Mouse (Mus musculus) MEL (cell line): ENCODE results near the gene Vmn2r88.

Source experiments
- CTCF ChIP-seq, 3 experiments: IDR thresholded peaks in 2 of 3; conservative IDR thresholded peaks in 1 of 3; 2 replicates each; pipeline ENCODE4 v1.5.1; 2011 to 2012; ENCODE audit warnings: low read length in 3 of 3, low read depth in 2 of 3, mild to moderate bottlenecking in 2 of 3, improper control_type of control experiment in 1 of 3, inconsistent platforms in 1 of 3, mixed read lengths in 1 of 3, moderate library complexity in 1 of 3; ENCODE audit not compliant: control insufficient read depth in 1 of 3, insufficient read depth in 1 of 3, poor library complexity in 1 of 3, severe bottlenecking in 1 of 3
- E2F4 ChIP-seq: IDR thresholded peaks from 2 replicates; pipeline ENCODE4 v1.6.1; 2011; ENCODE audit warnings: low read depth, low read length, improper control_type of control experiment, borderline replicate concordance
- GABPA ChIP-seq: IDR thresholded peaks from 2 replicates; pipeline ENCODE4 v1.6.1; 2012; ENCODE audit warnings: low read depth, mild to moderate bottlenecking, inconsistent platforms, low read length, improper control_type of control experiment, moderate library complexity
- GATA1 ChIP-seq: IDR thresholded peaks from 2 replicates; pipeline ENCODE4 v1.6.1; 2011; ENCODE audit warnings: low read depth, low read length, improper control_type of control experiment
- HCFC1 ChIP-seq: IDR thresholded peaks from 2 replicates; pipeline ENCODE4 v1.6.1; 2012; ENCODE audit warnings: low read depth, mild to moderate bottlenecking, inconsistent platforms, low read length, improper control_type of control experiment, moderate library complexity
- MEF2A ChIP-seq: IDR thresholded peaks from 2 replicates; pipeline ENCODE4 v1.6.1; 2014; ENCODE audit warnings: low read depth, mild to moderate bottlenecking, inconsistent platforms, low read length, improper control_type of control experiment; ENCODE audit not compliant: poor library complexity, insufficient replicate concordance, severe bottlenecking; ENCODE audit errors: extremely low read depth
- NRF1 ChIP-seq: IDR thresholded peaks from 2 replicates; pipeline ENCODE4 v1.6.1; 2014; ENCODE audit warnings: low read depth, mild to moderate bottlenecking, inconsistent platforms, low read length, improper control_type of control experiment, moderate library complexity; ENCODE audit not compliant: poor library complexity, insufficient read depth, severe bottlenecking
- POLR2A ChIP-seq, 2 experiments: IDR thresholded peaks; 2 replicates each; pipeline ENCODE4 v1.6.1; 2011 to 2012; ENCODE audit warnings: low read length in 2 of 2, mild to moderate bottlenecking in 2 of 2, control low read depth in 1 of 2, improper control_type of control experiment in 1 of 2, low read depth in 1 of 2, moderate library complexity in 1 of 2; ENCODE audit not compliant: control insufficient read depth in 1 of 2, insufficient read depth in 1 of 2, poor library complexity in 1 of 2
- POLR2AphosphoS5 ChIP-seq: IDR thresholded peaks from 2 replicates; pipeline ENCODE4 v1.6.1; 2012; ENCODE audit warnings: low read depth, borderline replicate concordance, mild to moderate bottlenecking, inconsistent platforms, low read length, moderate library complexity, mixed read lengths
- SMC3 ChIP-seq: IDR thresholded peaks from 2 replicates; pipeline ENCODE4 v1.6.1; 2011; ENCODE audit warnings: low read depth, low read length, improper control_type of control experiment
- TBP ChIP-seq: IDR thresholded peaks from 2 replicates; pipeline ENCODE4 v1.8.0; 2011; ENCODE audit warnings: low read depth, low read length, improper control_type of control experiment

- TF ChIP-seq MEF2A (no peak), CTCF (IDR thresholded peaks at IDR 0.05 in 2 of 3, conservative IDR thresholded peaks at IDR 0.05 in 1 of 3; ENCODE audit: control insufficient read depth in 1 of 3, insufficient read depth in 1 of 3, low read depth in 2 of 3, low read length in 3 of 3, poor library complexity in 1 of 3, severe bottlenecking in 1 of 3) (no peak), POLR2A (IDR thresholded peaks at IDR 0.05; ENCODE audit: control insufficient read depth in 1 of 2, insufficient read depth in 1 of 2, low read depth in 1 of 2, low read length in 2 of 2, poor library complexity in 1 of 2) (no peak), GATA1 (no peak), HCFC1 (no peak), NRF1 (no peak), GABPA (no peak), E2F4 (no peak), SMC3 (no peak), TBP (no peak), POLR2AphosphoS5 (no peak)
Observed at GRCm38 (mm10) chr14:51438955-51439354, 28.3 kb downstream of the Vmn2r88 start.
